Mouse (Mus musculus): ENCODE results near the gene Cggbp1. TPM values are rescaled to one million over a fixed set of nuclear protein-coding genes. Genes with fewer than 3 reads are reported as not detected.
A peak's percentile ranks its signal among the peaks of the same experiment; 100 is the strongest.
"Not testable (repeated sequence)": the region's sequence is repeated elsewhere in the genome, so short reads cannot be mapped to it uniquely, and the experiment has no call there.

The Cggbp1 gene
- polyA plus RNA-seq, 1 experiment from 2014 or later: 77.5 TPM

DNA sequence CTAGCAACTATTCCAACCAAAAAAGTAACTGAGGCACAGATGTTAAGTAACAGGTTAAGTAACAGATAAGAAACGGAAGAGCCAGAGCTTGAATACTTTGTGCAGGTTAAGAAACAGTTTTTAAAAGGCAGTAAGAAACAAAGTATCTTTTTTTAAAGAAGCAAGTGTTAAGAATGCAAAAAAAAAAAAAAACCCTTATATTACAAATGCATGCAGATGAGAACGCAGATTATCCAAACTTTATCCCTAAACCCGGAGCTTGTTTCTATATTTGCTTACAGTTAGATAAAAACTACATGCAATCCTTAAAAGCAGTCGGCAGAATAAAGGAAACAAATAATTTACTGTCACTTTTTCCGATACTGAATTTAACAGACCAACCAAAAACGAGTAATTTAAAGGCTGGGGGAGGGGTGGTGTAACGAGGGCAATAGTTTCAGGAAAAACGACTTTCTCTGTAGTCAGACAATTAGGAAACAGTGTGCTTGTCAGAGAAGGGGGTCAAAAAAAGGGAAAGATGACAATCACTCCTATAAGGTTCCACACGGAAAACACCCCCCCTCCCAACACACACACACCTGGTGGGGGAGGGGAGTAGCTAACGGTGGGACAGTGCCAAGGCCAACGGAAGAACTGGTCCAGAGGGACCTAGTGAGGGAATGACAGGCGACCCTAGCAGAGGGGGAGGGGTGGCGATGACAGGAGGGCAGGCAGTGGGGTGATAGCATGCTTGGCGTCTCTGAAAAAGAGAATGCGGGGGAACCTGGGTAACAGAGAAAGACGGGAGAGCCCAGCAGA lies 1.3 kb upstream of the Cggbp1 start:
- Histone ChIP-seq H3K9ac (peak overlapping the region; percentile 86), H3K36me3 (peaks cover 5% of the 10 kb centered on the region), H3K27ac (peak overlapping the region; percentile 96), H3K4me1 (peaks cover 8% of the 10 kb centered on the region; the same call in 1 of the 2 replicates), H3K9me3 (no peaks in the 10 kb centered on the region), H3K4me2 (peak overlapping the region; percentile 82), H3K4me3 (peak overlapping the region; percentile 93), H3K27me3 (no peaks in the 10 kb centered on the region)
- ATAC-seq (ENCODE audit: insufficient number of reproducible peaks, low FRiP score, low TSS enrichment, low read depth): no peak
- 2% methylated on average over 16 of the region's 16 CpGs for WGBS

DNA sequence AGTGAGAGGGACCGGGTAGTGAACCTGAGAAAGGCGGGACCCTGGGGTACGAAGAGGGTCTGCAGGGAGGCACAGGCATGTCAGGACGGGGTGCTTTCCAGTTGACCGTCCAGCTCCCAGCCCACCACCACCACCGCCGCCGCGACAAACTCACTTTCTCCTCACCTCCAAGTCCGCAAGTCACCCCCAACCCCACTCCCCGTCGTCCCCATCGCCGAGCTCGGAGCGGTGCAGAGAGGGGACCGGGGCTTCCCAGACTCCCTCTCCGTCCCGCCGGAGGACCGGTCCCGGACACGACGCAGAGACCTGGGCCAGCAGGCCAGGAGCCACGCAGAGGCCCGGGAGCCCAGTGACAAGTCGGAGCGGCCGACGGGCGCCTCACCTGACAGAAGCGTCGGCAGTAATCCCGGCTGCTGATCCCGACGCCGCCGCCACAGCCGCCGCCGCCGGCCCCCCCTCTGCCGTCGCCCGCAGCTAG lies 672 bp upstream of the Cggbp1 start:
- Histone ChIP-seq H3K36me3 (peaks cover 12% of the 10 kb centered on the region), H3K27ac (peak overlapping the region; percentile 96), H3K4me3 (peak overlapping the region; percentile 93), H3K27me3 (no peaks in the 10 kb centered on the region), H3K4me2 (peak overlapping the region; percentile 82), H3K9me3 (no peaks in the 10 kb centered on the region), H3K4me1 (peaks cover 8% of the 10 kb centered on the region; the same call in 1 of the 2 replicates), H3K9ac (peak overlapping the region; percentile 86)
- peak; percentile 19 for ATAC-seq (ENCODE audit: insufficient number of reproducible peaks, low FRiP score, low TSS enrichment, low read depth)
- WGBS: under 1% methylated on average over 45 of the region's 45 CpGs

- Histone ChIP-seq H3K9ac (peak overlapping the region; percentile 77), H3K4me2 (peak overlapping the region; percentile 47), H3K4me3 (peak overlapping the region; percentile 93), H3K27ac (peak overlapping the region; percentile 98), H3K4me1 (peaks cover 8% of the 10 kb centered on the region; the same call in 1 of the 2 replicates), H3K36me3 (peaks cover 18% of the 10 kb centered on the region), H3K9me3 (no peaks in the 10 kb centered on the region), H3K27me3 (no peaks in the 10 kb centered on the region)
- WGBS: under 1% methylated on average over 44 of the region's 53 CpGs
- ATAC-seq (ENCODE audit: insufficient number of reproducible peaks, low FRiP score, low TSS enrichment, low read depth): no peak
Measured at GRCm38 (mm10) chr16:64852441-64852871, 660 bp downstream of the Cggbp1 start.

- Histone ChIP-seq H3K27ac (peak overlapping the region; percentile 98), H3K4me3 (peak overlapping the region; percentile 93), H3K27me3 (no peaks in the 10 kb centered on the region), H3K36me3 (peaks cover 22% of the 10 kb centered on the region), H3K9ac (peak overlapping the region; percentile 77), H3K4me2 (peak overlapping the region; percentile 47), H3K9me3 (no peaks in the 10 kb centered on the region), H3K4me1 (peaks cover 8% of the 10 kb centered on the region; the same call in 1 of the 2 replicates)
- ATAC-seq (ENCODE audit: insufficient number of reproducible peaks, low FRiP score, low TSS enrichment, low read depth): no peak
- 3% methylated on average over 14 of the region's 14 CpGs for WGBS
Measured at GRCm38 (mm10) chr16:64852891-64853290, 1.1 kb downstream of the Cggbp1 start.

GRCm38 (mm10) chr16:64856946-64857345 lies 5.2 kb downstream of the Cggbp1 start:
- H3K4me3 ChIP-seq: no peak overlapping the region
- 75% methylated on average over 3 of the region's 3 CpGs for WGBS

DNA sequence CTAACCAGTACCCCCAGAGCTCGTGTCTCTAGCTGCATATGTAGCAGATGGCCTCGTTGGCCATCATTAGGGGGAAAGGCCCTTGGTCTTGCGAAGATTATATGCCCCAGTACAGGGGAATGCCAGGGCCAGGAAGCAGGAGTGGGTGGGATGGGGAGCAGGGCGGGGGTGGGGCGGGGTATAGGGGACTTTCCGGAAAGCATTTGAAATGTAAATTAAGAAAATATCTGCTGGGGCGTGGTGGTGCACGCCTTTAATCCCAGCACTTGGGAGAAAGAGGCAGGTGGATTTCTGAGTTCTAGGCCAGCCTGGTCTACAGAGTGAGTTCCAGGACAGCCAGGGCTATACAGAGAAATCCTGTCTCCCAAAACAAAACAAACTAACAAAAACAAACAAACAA lies 14.0 kb downstream of the Cggbp1 start:
- 87% methylated on average over 8 of the region's 8 CpGs for WGBS
- not testable (repeated sequence) for H3K36me3 ChIP-seq; H3K27me3 ChIP-seq; H3K4me3 ChIP-seq; H3K9ac ChIP-seq; H3K27ac ChIP-seq; H3K4me2 ChIP-seq; H3K9me3 ChIP-seq; ATAC-seq (ENCODE audit: insufficient number of reproducible peaks, low FRiP score, low TSS enrichment, low read depth); H3K4me1 ChIP-seq

More at GRCm38 (mm10) chr16:64856946-64857345, 5.2 kb downstream of the Cggbp1 start:
- ATAC-seq (ENCODE audit: insufficient number of reproducible peaks, low FRiP score, low TSS enrichment, low read depth): no peak
- Histone ChIP-seq H3K9me3 (no peaks in the 10 kb centered on the region), H3K4me1 (peaks cover 8% of the 10 kb centered on the region; the same call in 1 of the 2 replicates), H3K9ac (no peak overlapping the region), H3K27ac (no peak overlapping the region), H3K4me2 (no peak overlapping the region), H3K36me3 (peaks cover 23% of the 10 kb centered on the region), H3K27me3 (no peaks in the 10 kb centered on the region)

DNA sequence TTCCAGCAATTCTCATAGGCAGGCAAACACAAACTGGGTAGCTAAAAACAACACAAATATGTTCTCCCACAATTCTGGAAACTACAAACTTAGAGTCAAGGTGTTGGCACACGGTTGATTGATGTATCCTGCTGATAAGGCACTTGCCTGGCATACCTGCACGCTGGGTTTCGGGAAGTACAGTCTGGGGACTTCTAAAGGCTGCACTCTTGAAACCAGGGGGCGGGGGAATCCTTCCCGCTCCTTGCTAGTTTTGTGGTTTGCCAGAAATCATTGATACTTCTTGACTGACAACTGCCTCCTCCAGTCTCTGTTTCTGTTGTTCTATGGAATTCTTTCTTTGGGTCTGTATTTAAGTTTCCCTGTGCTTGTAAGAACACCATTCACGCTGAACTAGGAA lies 16.8 kb downstream of the Cggbp1 start:
- no peaks in the 10 kb centered on the region for H3K36me3 ChIP-seq
- H3K27ac ChIP-seq: no peak overlapping the region
- no peak overlapping the region for H3K4me2 ChIP-seq
- WGBS: 65% methylated on average over 6 of the region's 6 CpGs
- H3K27me3 ChIP-seq: no peaks in the 10 kb centered on the region
- ATAC-seq (ENCODE audit: insufficient number of reproducible peaks, low FRiP score, low TSS enrichment, low read depth): no peak
- no peaks in the 10 kb centered on the region for H3K4me1 ChIP-seq
- no peak overlapping the region for H3K9ac ChIP-seq
- no peaks in the 10 kb centered on the region for H3K9me3 ChIP-seq
- H3K4me3 ChIP-seq: no peak overlapping the region

DNA sequence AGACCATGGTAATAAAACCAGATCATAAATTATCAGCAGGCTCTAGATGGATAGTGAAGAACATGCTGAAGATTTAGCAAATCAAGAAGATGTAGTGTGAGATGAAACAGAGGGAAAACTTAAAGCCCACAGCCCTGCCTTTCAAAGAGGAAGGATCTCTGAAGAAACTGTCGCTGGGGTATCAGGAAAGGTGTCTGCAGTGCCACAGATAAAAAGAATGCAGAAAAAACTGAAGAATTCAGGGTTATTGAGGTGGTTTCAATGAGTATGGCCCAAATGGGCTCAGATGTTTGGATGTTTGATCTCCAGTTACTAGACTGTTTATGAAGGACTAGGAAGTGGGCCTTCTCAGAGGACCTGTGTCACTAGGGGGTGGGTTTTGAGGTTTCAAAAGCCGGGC lies 17.8 kb downstream of the Cggbp1 start:
- Histone ChIP-seq H3K27ac (no peak overlapping the region), H3K4me3 (no peak overlapping the region), H3K9me3 (no peaks in the 10 kb centered on the region), H3K36me3 (no peaks in the 10 kb centered on the region), H3K9ac (no peak overlapping the region), H3K4me2 (no peak overlapping the region), H3K27me3 (no peaks in the 10 kb centered on the region), H3K4me1 (no peaks in the 10 kb centered on the region)
- 66% methylated on average over 2 of the region's 2 CpGs for WGBS
- ATAC-seq (ENCODE audit: insufficient number of reproducible peaks, low FRiP score, low TSS enrichment, low read depth): no peak

- Histone ChIP-seq H3K9me3 (no peaks in the 10 kb centered on the region), H3K36me3 (no peaks in the 10 kb centered on the region), H3K4me3 (no peak overlapping the region), H3K9ac (no peak overlapping the region), H3K4me1 (no peaks in the 10 kb centered on the region), H3K4me2 (no peak overlapping the region), H3K27ac (no peak overlapping the region), H3K27me3 (no peaks in the 10 kb centered on the region)
- ATAC-seq (ENCODE audit: insufficient number of reproducible peaks, low FRiP score, low TSS enrichment, low read depth): no peak
- 43% methylated on average over 3 of the region's 3 CpGs for WGBS
Measured at GRCm38 (mm10) chr16:64872296-64872695, 20.5 kb downstream of the Cggbp1 start.

DNA sequence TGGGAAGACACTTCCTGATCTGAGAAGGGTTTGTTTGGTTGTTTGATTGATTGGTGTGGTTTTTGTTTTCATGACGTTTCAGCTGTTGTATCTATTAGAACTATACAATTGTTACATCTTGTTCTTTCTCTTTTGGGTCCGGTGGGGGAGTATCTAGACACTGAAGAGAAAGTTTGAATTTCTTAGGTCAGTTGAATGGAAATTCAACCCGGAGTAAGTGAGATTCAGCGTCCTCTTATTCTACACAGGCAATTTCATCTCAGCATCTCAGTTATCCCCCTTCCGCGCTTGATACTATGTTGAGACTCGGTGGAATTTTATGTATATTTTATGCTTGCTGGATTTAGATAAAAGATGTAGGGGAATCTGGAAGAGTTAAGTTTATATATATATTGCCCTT lies 21.0 kb downstream of the Cggbp1 start:
- Histone ChIP-seq H3K36me3 (no peaks in the 10 kb centered on the region), H3K9me3 (no peaks in the 10 kb centered on the region), H3K9ac (no peak overlapping the region), H3K4me3 (peak overlapping the region; percentile 63), H3K4me1 (no peaks in the 10 kb centered on the region), H3K4me2 (peak overlapping the region; percentile 50), H3K27ac (no peak overlapping the region), H3K27me3 (no peaks in the 10 kb centered on the region)
- ATAC-seq (ENCODE audit: insufficient number of reproducible peaks, low FRiP score, low TSS enrichment, low read depth): no peak
- WGBS: 15% methylated on average over 7 of the region's 7 CpGs

DNA sequence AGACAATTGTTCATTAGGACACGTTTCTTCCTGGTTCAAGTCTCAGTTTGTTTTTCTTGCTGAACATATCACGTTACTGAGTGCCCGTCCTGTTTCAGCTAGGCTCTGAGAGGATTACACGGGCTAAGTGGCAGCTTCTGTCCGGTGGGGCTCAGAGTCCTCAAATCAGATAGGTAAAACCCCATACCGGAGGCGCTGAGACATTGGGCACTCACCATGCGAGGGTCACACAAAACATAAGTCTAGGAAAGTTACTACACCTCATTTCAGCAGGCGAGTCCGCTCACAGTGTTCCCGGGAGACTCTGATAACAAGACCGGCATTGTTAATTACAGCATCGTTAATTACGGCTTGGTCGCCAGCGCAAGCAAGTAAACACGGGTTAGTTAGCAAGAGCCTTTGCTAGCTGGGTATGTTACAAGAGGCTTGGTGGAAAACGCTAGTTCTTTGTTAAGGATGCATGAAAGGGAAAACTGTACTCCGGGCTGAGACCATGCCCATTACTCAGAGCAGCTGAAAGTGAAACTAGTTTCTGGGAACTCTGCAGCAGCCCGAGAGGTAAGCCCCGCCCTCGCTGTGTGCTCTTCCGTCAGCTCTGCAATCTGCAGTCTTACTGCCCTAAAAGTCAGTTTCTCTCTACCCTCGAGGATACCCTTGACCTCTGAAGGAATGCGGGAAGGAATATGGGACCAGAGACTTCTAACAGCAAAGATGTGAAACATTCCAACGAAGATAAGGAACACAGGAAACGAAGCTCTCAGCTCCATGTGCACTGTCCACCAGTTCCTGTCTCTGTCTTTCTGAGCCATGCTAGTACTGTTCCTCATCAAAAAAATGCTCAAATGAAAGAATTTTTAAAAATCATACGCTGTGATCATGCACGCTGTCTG lies 21.9 kb downstream of the Cggbp1 start:
- 2% methylated on average over 29 of the region's 29 CpGs for WGBS
- Histone ChIP-seq H3K9ac (peak overlapping the region; percentile 67), H3K9me3 (no peaks in the 10 kb centered on the region), H3K27ac (peak overlapping the region; percentile 89), H3K4me3 (peak overlapping the region; percentile 63), H3K36me3 (no peaks in the 10 kb centered on the region), H3K4me2 (peak overlapping the region; percentile 50), H3K27me3 (no peaks in the 10 kb centered on the region), H3K4me1 (no peaks in the 10 kb centered on the region)
- peak; percentile 90 for ATAC-seq (ENCODE audit: insufficient number of reproducible peaks, low FRiP score, low TSS enrichment, low read depth)

DNA sequence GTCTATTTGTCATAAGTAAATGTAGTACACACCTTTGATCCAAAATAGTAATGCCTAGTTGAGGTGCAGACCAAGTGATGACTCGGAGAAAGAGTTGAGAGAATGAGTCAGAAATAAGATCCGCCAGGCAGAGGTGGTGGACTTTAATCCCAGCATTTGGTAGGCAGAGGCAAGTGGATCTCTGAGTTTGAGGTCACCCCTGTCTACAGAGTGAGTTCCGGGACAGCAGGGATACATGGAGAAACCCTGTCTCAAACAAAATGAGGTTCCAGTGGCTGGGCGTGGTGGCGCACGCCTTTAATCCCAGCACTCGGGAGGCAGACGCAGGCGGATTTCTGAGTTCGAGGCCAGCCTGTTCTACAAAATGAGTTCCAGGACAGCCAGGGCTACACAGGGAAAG lies 23.6 kb downstream of the Cggbp1 start:
- WGBS: 95% methylated on average over 10 of the region's 10 CpGs
- no peak overlapping the region for H3K27ac ChIP-seq
- H3K4me2 ChIP-seq: no peak overlapping the region
- no peaks in the 10 kb centered on the region for H3K36me3 ChIP-seq
- no peaks in the 10 kb centered on the region for H3K9me3 ChIP-seq
- no peak overlapping the region for H3K4me3 ChIP-seq
- no peaks in the 10 kb centered on the region for H3K27me3 ChIP-seq
- ATAC-seq (ENCODE audit: insufficient number of reproducible peaks, low FRiP score, low TSS enrichment, low read depth): no peak
- H3K9ac ChIP-seq: no peak overlapping the region
- no peaks in the 10 kb centered on the region for H3K4me1 ChIP-seq

Measured in limb, embryonic 15.5 days (tissue).